Mouse (Mus musculus) megakaryocyte, embryonic 14.5 days (primary cell): ENCODE data around the gene Higd1a.

Experiments used
- FLI1 ChIP-seq: IDR thresholded peaks from 2 replicates; pipeline ENCODE4 v1.6.1; 2012; ENCODE audit warnings: low read length, inconsistent platforms, mixed read lengths
- GATA1 ChIP-seq: IDR thresholded peaks from 3 replicates; pipeline ENCODE4 v1.6.1; 2012; ENCODE audit warnings: mixed read lengths, low read length, inconsistent platforms, borderline replicate concordance

GRCm38 (mm10) chr9:121907356-121908070 is 49.4 kb upstream of the Higd1a start:
- no peak for TF ChIP-seq GATA1
- no peak for TF ChIP-seq FLI1
